Mouse (Mus musculus) embryonic facial prominence, embryonic 11.5 days (tissue): ENCODE results near the gene Ikzf2. TPM values are rescaled to one million over a fixed set of nuclear protein-coding genes. Genes with fewer than 3 reads are reported as not detected.
A peak's percentile ranks its signal among the peaks of the same experiment; 100 is the strongest.

ENCODE experiments used
- ATAC-seq: fragments of 200-750 bp; cut with Nextera tagmentation; replicated peaks from 2 replicates; pipeline ENCODE4 v1.8.0; 2017; ENCODE audit warnings: low read depth; ENCODE audit not compliant: insufficient number of reproducible peaks, low FRiP score, low TSS enrichment
- DNase-seq: peaks from one replicate; pipeline ENCODE4 v3.0.0-alpha.2; 2015; ENCODE audit warnings: low spot score
- H3K27ac ChIP-seq: fragments of 300-500 bp; sonication (generic); replicated peaks from 2 replicates; pipeline ENCODE4 v1.5.1; 2014; ENCODE audit warnings: mild to moderate bottlenecking, low read depth, low read length, control low read depth
- H3K27me3 ChIP-seq: fragments of 300-500 bp; sonication (generic); 2 replicates; pipeline ENCODE4 v1.6.1; 2014; ENCODE audit warnings: mild to moderate bottlenecking, low read length, moderate library complexity, mixed read lengths; ENCODE audit not compliant: control insufficient read depth, insufficient read depth
- H3K36me3 ChIP-seq: fragments of 300-500 bp; sonication (generic); replicated peaks from 2 replicates; pipeline ENCODE4 v1.6.1; 2014; ENCODE audit warnings: low read depth, mild to moderate bottlenecking, low read length, moderate library complexity, mixed read lengths; ENCODE audit not compliant: control insufficient read depth, insufficient read depth
- H3K4me1 ChIP-seq: fragments of 300-500 bp; sonication (generic); 2 replicates; pipeline ENCODE4 v1.6.1; 2014; ENCODE audit warnings: low read length, mixed read lengths; ENCODE audit not compliant: control insufficient read depth, insufficient read depth
- H3K4me2 ChIP-seq: fragments of 300-500 bp; sonication (generic); 2 replicates; pipeline ENCODE4 v1.6.1; 2014; ENCODE audit warnings: low read depth, mild to moderate bottlenecking, control low read depth, low read length, moderate library complexity
- H3K4me3 ChIP-seq: fragments of 300-500 bp; sonication (generic); 2 replicates; pipeline ENCODE4 v1.5.1; 2014; ENCODE audit warnings: low read depth, low read length, control low read depth
- H3K9ac ChIP-seq: fragments of 300-500 bp; sonication (generic); replicated peaks from 2 replicates; pipeline ENCODE4 v1.6.1; 2014; ENCODE audit warnings: mild to moderate bottlenecking, control low read depth, low read length
- H3K9me3 ChIP-seq: fragments of 300-500 bp; sonication (generic); replicated peaks from 2 replicates; pipeline ENCODE4 v1.6.1; 2016; ENCODE audit warnings: mild to moderate bottlenecking, low read length, inconsistent platforms, mixed read lengths; ENCODE audit not compliant: control insufficient read depth
- WGBS: fragments of 180-500 bp; shearing (Covaris S2); extraction: QIAGEN DNeasy Blood & Tissue Kit; methylation state at CpG from one replicate; pipeline ENCODE4 v1.1.7; 2014; 5-methylcytosine and 5-hydroxymethylcytosine counted together
- polyA plus RNA-seq: library from polyadenylated mRNA; unstranded; fragments of >200 nt; fragmentation: Nextera tagmentation; extraction: Ambion mirVana; gene quantifications from 2 replicates; pipeline ENCODE4 v1.2.1, GENCODE M21; 2014

The Ikzf2 gene
- polyA plus RNA-seq, 1 experiment from 2014 or later, result 5.3 TPM

DNA sequence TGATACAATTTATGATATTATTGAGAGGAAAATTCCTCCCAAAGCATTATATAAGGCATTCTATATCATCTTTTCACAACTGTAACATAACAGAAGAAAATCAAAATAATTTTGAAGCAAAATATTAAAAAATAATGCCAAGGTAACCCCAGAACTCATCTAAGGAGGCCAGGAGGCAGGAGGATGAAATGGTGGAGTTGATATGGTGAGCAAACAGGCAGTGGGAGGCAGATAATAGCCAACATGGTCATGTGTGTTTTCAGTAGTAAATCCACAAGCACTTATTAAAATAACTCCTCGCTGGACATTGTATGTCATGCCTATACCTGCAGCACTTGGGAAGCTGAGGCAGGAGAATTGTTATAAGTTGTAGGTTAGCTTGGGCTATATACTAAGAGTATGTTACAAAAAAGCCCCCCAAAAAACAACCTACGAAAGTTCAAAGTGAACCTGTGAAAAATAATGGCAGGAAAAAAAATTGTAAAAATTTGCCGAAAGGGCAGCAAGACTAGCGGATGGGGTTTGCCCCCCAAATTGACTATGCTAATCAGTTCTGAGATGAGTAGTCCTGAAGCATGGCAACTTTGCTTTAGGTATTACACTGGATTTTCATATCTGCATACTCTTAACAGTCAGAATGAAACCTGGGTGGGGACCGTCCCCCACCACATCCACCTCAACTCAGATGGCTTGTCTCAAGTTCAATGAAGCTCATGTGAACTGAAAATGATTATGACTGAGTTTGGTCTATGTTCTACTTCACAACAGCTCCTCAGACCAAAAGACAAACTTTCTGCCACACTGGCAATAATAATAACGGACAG lies 143.1 kb downstream of the Ikzf2 start:
- no peaks in the 10 kb centered on the region for H3K27me3 ChIP-seq
- no peak for DNase-seq
- no peaks in the 10 kb centered on the region for H3K9me3 ChIP-seq
- H3K36me3 ChIP-seq, result no peaks in the 10 kb centered on the region
- H3K27ac ChIP-seq, result no peak overlapping the region
- WGBS, result 84% methylated on average over 6 of the region's 6 CpGs
- no peak for ATAC-seq
- no peak overlapping the region for H3K4me3 ChIP-seq
- H3K4me2 ChIP-seq, result no peak overlapping the region
- no peaks in the 10 kb centered on the region for H3K4me1 ChIP-seq
- no peak overlapping the region for H3K9ac ChIP-seq

DNA sequence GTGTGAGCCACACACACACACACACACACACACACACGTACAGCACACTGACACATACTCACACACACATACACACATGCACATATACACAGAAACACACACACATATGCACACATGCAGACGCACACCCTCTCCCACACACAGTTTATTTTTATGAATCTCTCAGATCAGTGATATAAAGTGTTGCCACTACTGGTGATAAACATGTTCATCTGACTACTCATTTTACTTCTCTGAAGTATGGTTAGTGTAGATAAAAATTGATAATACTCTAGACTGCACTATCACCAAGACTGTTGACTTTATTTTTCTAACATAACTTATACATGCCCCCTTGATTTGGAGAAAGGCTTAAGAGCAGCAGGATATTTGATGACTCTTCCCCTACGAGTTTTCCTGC lies 144.5 kb downstream of the Ikzf2 start:
- Histone ChIP-seq H3K27ac (no peak overlapping the region), H3K27me3 (no peaks in the 10 kb centered on the region), H3K4me3 (no peak overlapping the region), H3K9me3 (no peaks in the 10 kb centered on the region), H3K9ac (no peak overlapping the region), H3K36me3 (no peaks in the 10 kb centered on the region), H3K4me2 (no peak overlapping the region), H3K4me1 (no peaks in the 10 kb centered on the region)
- DNase-seq (no peak), ATAC-seq (no peak)
- WGBS, result 85% methylated on average over 3 of the region's 3 CpGs

DNA sequence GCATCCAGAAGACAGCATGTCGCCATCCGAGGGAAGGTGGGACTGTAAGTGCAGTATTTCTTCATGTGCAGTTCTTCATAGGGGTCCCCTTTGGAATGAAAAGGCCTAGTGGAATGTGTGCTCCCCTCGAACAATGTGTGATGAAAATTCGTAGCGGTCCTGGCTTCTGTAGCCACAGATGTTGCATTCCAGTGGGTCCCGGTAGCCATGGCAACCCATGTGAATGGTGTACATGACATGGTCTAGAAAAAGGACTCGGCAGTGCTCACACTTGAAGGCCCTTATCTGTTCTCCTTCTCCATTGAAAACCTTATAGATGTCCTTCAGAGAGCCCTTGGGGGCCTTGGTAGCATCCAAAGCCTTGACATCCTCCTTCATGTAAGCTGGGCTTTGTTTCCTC lies 148.4 kb downstream of the Ikzf2 start:
- no peak overlapping the region for H3K4me2 ChIP-seq
- WGBS, result 81% methylated on average over 7 of the region's 7 CpGs
- no peak overlapping the region for H3K4me3 ChIP-seq
- H3K9me3 ChIP-seq, result no peaks in the 10 kb centered on the region
- no peaks in the 10 kb centered on the region for H3K36me3 ChIP-seq
- H3K27me3 ChIP-seq, result no peaks in the 10 kb centered on the region
- H3K27ac ChIP-seq, result no peak overlapping the region
- DNase-seq (peak; percentile 36), ATAC-seq (no peak)
- H3K9ac ChIP-seq, result no peak overlapping the region
- H3K4me1 ChIP-seq, result no peaks in the 10 kb centered on the region

DNA sequence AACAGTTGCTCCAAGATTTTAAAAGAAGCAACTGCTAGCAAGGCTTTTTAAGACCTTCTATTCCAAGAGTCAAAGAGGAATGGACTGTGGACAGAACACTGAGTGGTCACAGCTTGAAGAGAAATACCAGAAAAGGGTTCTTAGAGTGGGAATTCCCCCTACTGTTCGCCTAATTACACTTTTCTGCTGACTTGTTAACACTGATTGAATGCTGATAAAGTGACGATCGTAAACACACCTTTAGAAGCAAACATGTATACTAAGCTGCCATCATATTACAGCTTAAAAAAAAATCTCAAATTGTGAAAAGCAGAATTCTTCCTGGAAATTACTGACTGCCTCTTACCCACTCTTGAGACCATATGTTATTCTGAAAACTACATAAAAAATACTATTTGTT lies 149.4 kb downstream of the Ikzf2 start:
- Histone ChIP-seq H3K4me1 (no peaks in the 10 kb centered on the region), H3K4me2 (no peak overlapping the region), H3K9me3 (no peaks in the 10 kb centered on the region), H3K27ac (no peak overlapping the region), H3K27me3 (no peaks in the 10 kb centered on the region), H3K4me3 (no peak overlapping the region), H3K36me3 (no peaks in the 10 kb centered on the region), H3K9ac (no peak overlapping the region)
- no peak for DNase-seq
- WGBS, result 62% methylated on average over 3 of the region's 3 CpGs
- ATAC-seq, result no peak

DNA sequence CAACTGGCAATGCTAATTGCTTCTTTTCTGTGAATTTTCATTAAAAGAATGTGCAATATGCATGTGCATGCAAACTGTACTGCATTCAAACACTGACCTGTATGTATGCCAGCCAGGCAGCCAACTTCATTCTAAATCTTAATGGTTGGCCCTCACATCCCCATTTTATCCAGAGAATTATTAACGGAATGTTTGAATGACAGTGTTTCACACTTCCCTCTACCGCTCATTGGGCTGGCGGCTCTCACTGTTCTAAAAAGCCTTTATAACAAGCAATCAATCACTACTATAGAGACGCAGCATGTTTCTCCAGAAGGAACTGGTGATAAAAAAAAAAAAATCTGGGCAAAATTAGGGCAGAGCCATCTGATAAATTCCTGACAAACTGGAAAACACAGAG lies 151.5 kb downstream of the Ikzf2 start:
- Histone ChIP-seq H3K4me3 (no peak overlapping the region), H3K36me3 (no peaks in the 10 kb centered on the region), H3K9me3 (no peaks in the 10 kb centered on the region), H3K4me1 (no peaks in the 10 kb centered on the region), H3K9ac (no peak overlapping the region), H3K27ac (no peak overlapping the region), H3K4me2 (no peak overlapping the region), H3K27me3 (no peaks in the 10 kb centered on the region)
- 81% methylated on average over 4 of the region's 4 CpGs for WGBS
- ATAC-seq (no peak), DNase-seq (no peak)

DNA sequence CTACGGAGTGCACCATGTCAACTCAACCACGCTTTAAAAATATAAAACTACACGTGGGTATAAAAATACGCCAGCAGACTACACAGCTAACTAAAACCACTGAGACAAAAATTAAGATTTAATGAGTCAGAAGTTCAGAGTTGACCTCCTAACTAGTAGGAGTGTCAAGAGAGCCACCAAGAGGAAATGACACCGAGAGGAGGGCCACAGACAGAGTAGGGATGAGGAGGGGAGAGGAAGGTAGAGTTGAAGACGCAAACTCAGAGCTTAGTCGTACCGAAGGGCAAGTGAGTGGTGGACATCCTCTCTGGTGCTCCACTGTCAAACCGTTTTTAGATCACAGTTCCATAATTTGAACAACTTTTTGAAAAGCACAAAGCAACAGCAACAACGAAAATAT lies 154.0 kb downstream of the Ikzf2 start:
- DNase-seq (no peak), ATAC-seq (no peak)
- 88% methylated on average over 10 of the region's 10 CpGs for WGBS
- no peak overlapping the region for H3K4me2 ChIP-seq
- H3K27ac ChIP-seq, result no peak overlapping the region
- no peak overlapping the region for H3K9ac ChIP-seq
- no peaks in the 10 kb centered on the region for H3K36me3 ChIP-seq
- no peaks in the 10 kb centered on the region for H3K4me1 ChIP-seq
- H3K4me3 ChIP-seq, result no peak overlapping the region
- no peaks in the 10 kb centered on the region for H3K27me3 ChIP-seq
- no peaks in the 10 kb centered on the region for H3K9me3 ChIP-seq

DNA sequence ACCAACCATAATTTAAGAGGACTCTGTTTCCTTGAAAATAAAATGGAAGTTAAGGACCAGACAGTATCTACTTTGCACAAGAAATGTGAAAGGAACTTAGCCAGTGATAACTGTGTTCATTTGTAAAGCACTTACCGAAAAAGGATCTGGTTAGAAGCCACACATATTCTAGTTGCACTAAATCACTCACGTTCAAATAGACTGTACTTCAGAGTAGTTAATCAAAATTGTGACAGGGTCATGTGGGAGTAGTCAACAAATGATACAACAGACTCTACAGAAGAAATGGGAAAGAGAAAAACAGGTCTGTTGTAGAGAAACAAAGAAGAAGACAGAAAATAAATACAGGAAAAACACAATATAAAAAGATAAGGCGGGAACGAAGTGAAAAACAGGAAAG lies 158.3 kb downstream of the Ikzf2 start:
- no peaks in the 10 kb centered on the region for H3K27me3 ChIP-seq
- H3K4me1 ChIP-seq, result no peaks in the 10 kb centered on the region
- no peak overlapping the region for H3K4me2 ChIP-seq
- no peak overlapping the region for H3K27ac ChIP-seq
- 88% methylated on average over 4 of the region's 4 CpGs for WGBS
- no peak overlapping the region for H3K4me3 ChIP-seq
- H3K36me3 ChIP-seq, result no peaks in the 10 kb centered on the region
- no peaks in the 10 kb centered on the region for H3K9me3 ChIP-seq
- DNase-seq, result no peak
- no peak overlapping the region for H3K9ac ChIP-seq
- ATAC-seq, result no peak

DNA sequence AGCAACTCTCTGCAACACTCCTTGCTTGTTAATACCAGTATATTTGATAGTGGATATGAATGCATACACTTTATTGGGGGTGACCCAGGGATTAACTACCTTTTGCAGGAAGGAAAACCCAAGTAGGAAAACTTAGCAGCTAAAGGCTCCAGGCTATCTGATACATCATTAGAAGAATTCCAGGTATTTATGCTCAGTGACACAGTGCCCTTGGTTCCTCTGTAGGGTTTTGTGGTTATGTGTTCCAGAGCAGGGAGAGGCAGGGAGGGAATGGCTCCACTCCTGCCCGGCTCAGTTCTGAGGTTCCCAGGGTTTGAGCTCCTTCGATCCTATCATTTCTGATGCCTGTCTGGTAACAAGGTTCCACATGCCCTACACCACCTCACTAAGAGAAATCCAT lies 165.4 kb downstream of the Ikzf2 start:
- Histone ChIP-seq H3K4me1 (no peaks in the 10 kb centered on the region), H3K9me3 (no peaks in the 10 kb centered on the region), H3K4me3 (no peak overlapping the region), H3K36me3 (no peaks in the 10 kb centered on the region), H3K9ac (no peak overlapping the region), H3K27ac (no peak overlapping the region), H3K4me2 (no peak overlapping the region), H3K27me3 (no peaks in the 10 kb centered on the region)
- 85% methylated on average over 2 of the region's 2 CpGs for WGBS
- DNase-seq (no peak), ATAC-seq (no peak)
